Mouse (Mus musculus): ENCODE measurements around the gene Gss.

Gene Gss

DNA sequence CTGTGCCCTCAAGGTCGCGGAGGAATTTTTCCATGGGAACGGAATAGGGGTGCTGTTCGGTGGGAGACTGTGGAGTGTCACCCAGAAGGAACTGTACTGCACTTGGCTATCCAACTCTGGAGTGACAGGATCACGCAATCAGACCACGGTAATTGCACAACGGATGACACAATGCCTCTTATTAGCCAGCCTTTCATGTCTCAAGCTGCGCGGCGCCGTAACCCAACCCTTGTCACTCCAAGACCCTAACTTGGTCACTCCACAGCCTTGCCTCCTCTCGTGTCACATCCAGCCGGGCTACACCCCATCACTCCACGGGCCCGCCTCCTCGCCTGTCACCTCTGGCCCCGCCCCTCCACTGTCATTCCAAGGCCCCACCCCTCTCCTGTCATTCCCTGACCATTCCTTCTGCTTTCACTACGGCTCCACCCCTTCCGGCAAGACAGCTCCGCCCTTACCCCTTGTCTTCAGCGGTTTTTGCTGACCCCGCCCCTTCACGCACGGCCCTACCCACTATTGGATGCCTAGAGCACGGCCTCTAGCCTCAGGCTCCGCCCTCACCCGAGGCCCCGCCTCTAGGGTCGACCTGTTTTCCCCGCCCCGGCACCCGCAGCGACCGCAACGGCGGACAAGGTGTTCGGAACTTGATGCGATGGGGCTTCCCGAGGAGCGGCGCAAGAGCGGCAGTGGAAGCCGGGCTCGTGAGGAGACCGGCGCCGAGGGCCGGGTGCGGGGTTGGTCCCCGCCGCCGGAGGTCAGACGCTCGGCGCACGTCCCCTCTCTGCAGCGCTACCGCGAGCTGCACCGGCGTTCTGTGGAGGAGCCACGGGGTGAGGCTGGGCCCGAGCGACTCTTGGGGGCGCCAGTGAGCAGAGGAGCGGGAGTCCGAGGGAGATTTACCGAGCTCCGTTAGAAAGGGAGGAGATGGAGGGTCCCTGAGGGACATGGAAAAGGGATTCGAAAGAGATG lies 74.9 kb downstream of the Gss start, which contains the start of the genes Acss2 and Ggt7:
Gene Acss2, plus strand, starts transcription at position 494 of the 969 bp plus-strand sequence.
Gene Ggt7, minus strand, starts transcription at position 783 of the 969 bp plus-strand sequence.
- DNase-seq (ENCODE audit: low read depth, low spot score) = peak; percentile 98

DNA sequence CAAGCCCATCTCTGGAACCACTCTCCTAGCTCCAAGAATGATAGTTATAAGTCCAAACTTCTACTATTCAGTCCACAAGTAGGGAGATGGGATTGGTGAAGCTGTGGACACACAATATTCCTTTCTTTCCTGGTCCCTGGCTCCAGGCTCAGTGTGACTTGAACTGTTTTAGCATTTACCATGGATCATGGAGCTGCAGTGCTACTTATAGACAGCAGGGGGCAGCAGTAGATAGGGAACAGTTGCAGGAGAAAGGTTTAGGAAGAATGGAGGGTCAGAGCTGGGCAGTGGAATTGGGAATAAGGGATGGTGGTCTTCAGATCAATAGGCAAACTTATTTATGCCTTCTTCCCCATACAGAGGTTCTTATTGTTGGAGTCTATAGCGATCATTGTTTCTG lies 76.7 kb downstream of the Gss start:
- DNase-seq (ENCODE audit: low read depth, low spot score) = peak; percentile 62

- peak; percentile 52 for DNase-seq (ENCODE audit: low read depth, low spot score)
Measured at GRCm38 (mm10) chr2:155514666-155515065, 77.9 kb downstream of the Gss start.

DNA sequence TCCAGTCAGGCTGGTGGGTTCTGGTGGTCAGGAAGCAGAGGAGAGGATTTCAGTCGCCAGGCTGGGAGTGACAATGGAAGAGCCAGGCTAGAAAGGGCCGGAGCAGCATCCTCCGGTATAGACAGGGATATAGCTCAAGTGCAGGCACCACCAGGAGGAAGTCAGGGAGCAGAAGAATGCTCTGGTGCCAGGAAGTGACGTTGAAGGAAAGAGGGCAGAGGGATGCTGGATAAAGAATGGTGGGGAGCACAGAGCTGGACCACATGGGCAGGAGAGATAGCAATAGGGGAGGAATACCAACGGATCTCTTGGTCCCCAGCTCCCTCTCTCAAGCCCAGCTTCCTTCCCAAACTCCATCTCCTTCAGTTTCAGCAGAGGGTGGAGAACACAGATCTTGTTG lies 79.1 kb downstream of the Gss start:
- no peak for DNase-seq (ENCODE audit: low read depth, low spot score)
